Mouse (Mus musculus) urinary bladder, postnatal 25 days (tissue): Measurements from ENCODE around the gene Parg.
"Not testable (repeated sequence)": the region's sequence is repeated elsewhere in the genome, so short reads cannot be mapped to it uniquely, and the experiment has no call there.

ENCODE experiments used
- DNase-seq: peaks from one replicate; pipeline ENCODE4 v3.0.0; 2022; ENCODE audit warnings: low spot score

The Parg gene

GRCm38 (mm10) chr14:32201791-32202451 is at the start of gene Parg, which contains the start of gene Timm23:
Parg (plus strand) TSS chr14:32201949.
Timm23 (minus strand) TSS chr14:32201898.
- DNase-seq, result peak; percentile 79

GRCm38 (mm10) chr14:32152243-32152965 is 49.3 kb upstream of the Parg start:
- DNase-seq, result no peak

GRCm38 (mm10) chr14:32153156-32153555 is 48.6 kb upstream of the Parg start:
- DNase-seq, result no peak

GRCm38 (mm10) chr14:32154758-32155157 is 47.0 kb upstream of the Parg start:
- no peak for DNase-seq

- DNase-seq, result no peak
Observed at GRCm38 (mm10) chr14:32159150-32159670, 42.5 kb upstream of the Parg start.

- peak; percentile 99 for DNase-seq
Observed at GRCm38 (mm10) chr14:32159690-32160246, 42.0 kb upstream of the Parg start, which contains the start of gene Ncoa4. Ncoa4 (plus strand) TSS chr14:32159865.

- DNase-seq, result no peak
Observed at GRCm38 (mm10) chr14:32160563-32160962, 41.2 kb upstream of the Parg start.

GRCm38 (mm10) chr14:32161090-32161885 is 40.5 kb upstream of the Parg start:
- DNase-seq, result no peak

- no peak for DNase-seq
Observed at GRCm38 (mm10) chr14:32162231-32162630, 39.5 kb upstream of the Parg start.

GRCm38 (mm10) chr14:32163203-32163888 is 38.4 kb upstream of the Parg start:
- no peak for DNase-seq

- DNase-seq, result no peak
Observed at GRCm38 (mm10) chr14:32164173-32165051, 37.3 kb upstream of the Parg start.

GRCm38 (mm10) chr14:32165278-32166061 is 36.3 kb upstream of the Parg start:
- DNase-seq, result peak; percentile 76

GRCm38 (mm10) chr14:32166062-32166441 is 35.7 kb upstream of the Parg start:
- no peak for DNase-seq

- no peak for DNase-seq
Observed at GRCm38 (mm10) chr14:32166840-32167239, 34.9 kb upstream of the Parg start.

- no peak for DNase-seq
Observed at GRCm38 (mm10) chr14:32167326-32167725, 34.4 kb upstream of the Parg start.

- no peak for DNase-seq
Observed at GRCm38 (mm10) chr14:32168653-32169231, 33.0 kb upstream of the Parg start.

- DNase-seq, result no peak
Observed at GRCm38 (mm10) chr14:32170137-32170536, 31.6 kb upstream of the Parg start.

GRCm38 (mm10) chr14:32175310-32175709 is 26.4 kb upstream of the Parg start:
- no peak for DNase-seq

GRCm38 (mm10) chr14:32176590-32176989 is 25.2 kb upstream of the Parg start:
- DNase-seq, result not testable (repeated sequence)
